Mouse (Mus musculus) forebrain, embryonic 11.5 days (tissue): ENCODE measurements around the gene Limch1. TPM values are rescaled to one million over a fixed set of nuclear protein-coding genes. Genes with fewer than 3 reads are reported as not detected.

Experiments
- ATAC-seq: fragments of 200-750 bp; cut with Nextera tagmentation; replicated peaks from 2 replicates; pipeline ENCODE4 v1.8.0; 2017; ENCODE audit warnings: moderate TSS enrichment; ENCODE audit not compliant: low FRiP score
- DNase-seq: peaks from one replicate; pipeline ENCODE4 v3.0.0-alpha.2; 2017; ENCODE audit warnings: low spot score
- H3K27ac ChIP-seq: fragments of 300-500 bp; sonication (generic); 2 replicates; pipeline ENCODE4 v1.5.1; 2014; ENCODE audit warnings: low read depth, low read length
- H3K27me3 ChIP-seq: fragments of 300-500 bp; sonication (generic); 2 replicates; pipeline ENCODE4 v1.6.1; 2014; ENCODE audit warnings: mild to moderate bottlenecking, low read length, mixed read lengths; ENCODE audit not compliant: control insufficient read depth, insufficient read depth
- H3K36me3 ChIP-seq: fragments of 300-500 bp; sonication (generic); 2 replicates; pipeline ENCODE4 v1.6.1; 2014; ENCODE audit warnings: mild to moderate bottlenecking, low read length, moderate library complexity, mixed read lengths; ENCODE audit not compliant: control insufficient read depth, insufficient read depth
- H3K4me1 ChIP-seq: fragments of 300-500 bp; sonication (generic); replicated peaks from 2 replicates; pipeline ENCODE4 v1.6.1; 2014; ENCODE audit warnings: low read length, mixed read lengths; ENCODE audit not compliant: control insufficient read depth, insufficient read depth
- H3K4me2 ChIP-seq: fragments of 300-500 bp; sonication (generic); 2 replicates; pipeline ENCODE4 v1.6.1; 2014; ENCODE audit warnings: low read depth, mild to moderate bottlenecking, low read length, moderate library complexity, mixed read lengths; ENCODE audit not compliant: severe bottlenecking
- H3K4me3 ChIP-seq: fragments of 300-500 bp; sonication (generic); 2 replicates; pipeline ENCODE4 v1.5.1; 2014; ENCODE audit warnings: low read depth, low read length
- H3K9ac ChIP-seq: fragments of 300-500 bp; sonication (generic); 2 replicates; pipeline ENCODE4 v1.6.1; 2014; ENCODE audit warnings: low read length
- H3K9me3 ChIP-seq: fragments of 300-500 bp; sonication (generic); 2 replicates; pipeline ENCODE4 v1.6.1; 2016; ENCODE audit warnings: low read length, mixed read lengths; ENCODE audit not compliant: control insufficient read depth
- WGBS: fragments of 180-500 bp; shearing (Covaris S2); extraction: QIAGEN DNeasy Blood & Tissue Kit; methylation state at CpG from one replicate; pipeline ENCODE4 v1.1.7; 2014; 5-methylcytosine and 5-hydroxymethylcytosine counted together
- polyA plus RNA-seq: library from polyadenylated mRNA; unstranded; fragments of >200 nt; fragmentation: Nextera tagmentation; extraction: Ambion mirVana; gene quantifications from 2 replicates; pipeline ENCODE4 v1.2.1, GENCODE M21; 2014

Limch1 gene
- polyA plus RNA-seq, 1 experiment from 2014 or later: 41.7 TPM

DNA sequence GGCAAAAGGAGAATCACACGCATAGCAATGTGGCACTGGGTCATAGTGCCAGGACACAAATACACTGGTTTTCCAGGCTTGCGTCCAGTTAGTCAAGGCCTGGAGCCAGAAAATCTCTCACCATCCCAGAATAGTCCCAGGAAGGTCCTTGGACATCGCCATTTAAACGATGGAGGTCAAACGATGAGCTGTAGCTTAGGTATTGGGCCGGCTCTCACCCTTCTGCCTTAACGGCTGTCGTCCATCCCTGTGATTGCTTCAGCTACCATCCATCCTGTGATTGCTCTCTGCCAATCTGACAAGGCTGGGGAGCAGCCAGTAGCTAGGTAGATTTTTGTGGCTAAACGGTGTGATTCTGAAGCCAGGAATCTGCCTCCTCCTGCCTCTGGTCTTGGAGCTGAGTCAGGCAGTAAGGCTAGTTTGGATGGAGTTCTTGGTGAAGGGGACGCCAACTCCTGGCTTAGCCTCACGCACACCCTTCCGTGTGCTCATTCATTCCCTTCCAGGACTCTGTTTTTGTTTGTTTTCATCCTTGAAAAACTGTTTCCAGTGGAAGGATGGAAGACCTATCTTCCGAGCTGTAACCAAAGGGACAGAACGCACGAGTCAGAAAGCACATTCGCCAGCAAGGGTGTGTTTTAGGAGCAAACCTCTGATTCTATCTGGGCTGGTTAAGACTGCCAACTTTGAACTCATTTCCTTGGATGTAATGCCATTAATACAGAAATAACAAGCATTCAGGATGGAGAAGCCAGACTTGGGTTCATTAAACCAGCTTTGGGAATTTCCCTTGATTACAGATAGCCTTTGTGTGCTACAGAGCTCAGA is 265.6 kb downstream of the Limch1 start:
- H3K4me1 ChIP-seq: no peaks in the 10 kb centered on the region
- H3K27ac ChIP-seq: no peak overlapping the region
- 92% methylated on average over 16 of the region's 16 CpGs for WGBS
- H3K4me3 ChIP-seq: no peak overlapping the region
- DNase-seq (no peak), ATAC-seq (no peak)
- H3K4me2 ChIP-seq: no peak overlapping the region
- no peaks in the 10 kb centered on the region for H3K36me3 ChIP-seq
- no peak overlapping the region for H3K9ac ChIP-seq
- no peaks in the 10 kb centered on the region for H3K9me3 ChIP-seq
- no peaks in the 10 kb centered on the region for H3K27me3 ChIP-seq

DNA sequence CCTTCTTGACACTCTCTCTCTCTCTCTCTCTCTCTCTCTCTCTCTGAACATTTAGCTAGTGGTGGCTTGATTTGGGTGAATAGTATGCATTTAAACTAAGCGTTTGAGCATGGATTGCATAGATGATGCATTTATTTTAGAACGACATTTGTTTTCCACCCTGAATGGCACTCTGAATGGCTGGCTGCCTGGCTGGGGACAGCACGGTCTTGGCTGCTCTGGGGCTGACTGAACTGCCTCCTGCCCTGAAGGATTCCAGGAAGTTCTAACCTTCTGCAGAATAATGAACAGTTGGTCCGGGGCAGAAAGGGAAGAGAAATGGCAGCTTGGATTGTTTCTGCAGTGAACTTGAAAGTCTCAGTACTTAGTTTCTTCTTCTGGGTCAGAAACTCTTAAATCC is 266.4 kb downstream of the Limch1 start:
- WGBS: 86% methylated on average over 4 of the region's 4 CpGs

DNA sequence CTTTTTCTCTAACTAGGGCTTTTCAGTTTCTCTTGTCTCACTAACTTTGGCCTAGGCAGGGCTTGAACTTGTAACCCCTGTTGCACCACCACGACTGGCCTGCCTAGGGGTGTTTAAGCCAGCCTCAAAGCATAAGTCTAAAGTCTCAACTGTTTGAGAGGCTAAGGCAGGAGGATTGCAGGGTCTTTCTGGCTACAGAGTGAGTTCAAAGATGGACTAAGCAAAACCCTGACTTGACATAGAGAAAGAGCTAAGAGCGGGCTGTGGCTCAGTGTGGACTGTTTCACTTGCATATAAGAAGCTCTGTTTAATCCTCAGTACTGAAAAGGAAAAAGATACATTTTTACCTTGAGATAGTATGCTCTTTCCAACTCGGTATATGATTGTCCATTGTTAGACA is 268.3 kb downstream of the Limch1 start:
- 80% methylated on average over 3 of the region's 3 CpGs for WGBS
- no peaks in the 10 kb centered on the region for H3K9me3 ChIP-seq
- H3K4me1 ChIP-seq: no peaks in the 10 kb centered on the region
- no peak overlapping the region for H3K27ac ChIP-seq
- no peak overlapping the region for H3K4me3 ChIP-seq
- no peaks in the 10 kb centered on the region for H3K36me3 ChIP-seq
- H3K27me3 ChIP-seq: no peaks in the 10 kb centered on the region
- H3K9ac ChIP-seq: no peak overlapping the region
- H3K4me2 ChIP-seq: no peak overlapping the region
- no peak for DNase-seq
- ATAC-seq: no peak

More for the DNA sequence above, 266.4 kb downstream of the Limch1 start:
- no peak for DNase-seq
- Histone ChIP-seq H3K9me3 (no peaks in the 10 kb centered on the region), H3K4me1 (no peaks in the 10 kb centered on the region), H3K27me3 (no peaks in the 10 kb centered on the region), H3K4me2 (no peak overlapping the region), H3K27ac (no peak overlapping the region), H3K36me3 (no peaks in the 10 kb centered on the region), H3K9ac (no peak overlapping the region), H3K4me3 (no peak overlapping the region)
- ATAC-seq: no peak

DNA sequence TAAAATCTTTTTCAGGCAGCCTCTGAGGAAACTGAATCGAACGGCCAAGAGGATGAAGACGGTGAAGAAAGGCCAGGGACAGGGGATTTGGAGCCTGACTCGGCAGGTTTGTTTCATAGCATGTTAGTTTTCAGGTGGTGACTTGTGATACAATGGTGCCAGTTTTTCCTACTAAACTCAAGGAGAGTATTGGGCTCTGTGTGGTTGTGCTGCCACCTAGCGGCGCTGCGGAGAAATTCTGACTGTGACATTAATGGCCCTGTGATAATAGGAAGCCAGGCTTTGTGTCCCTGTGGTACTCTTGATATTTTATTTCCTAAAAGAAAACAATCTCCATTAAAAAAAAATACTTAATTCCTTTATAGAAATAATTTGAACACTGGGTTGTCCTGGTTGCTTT is 270.8 kb downstream of the Limch1 start:
- Histone ChIP-seq H3K4me2 (no peak overlapping the region), H3K27me3 (no peaks in the 10 kb centered on the region), H3K36me3 (no peaks in the 10 kb centered on the region), H3K4me3 (no peak overlapping the region), H3K9ac (no peak overlapping the region), H3K4me1 (no peaks in the 10 kb centered on the region), H3K27ac (no peak overlapping the region), H3K9me3 (no peaks in the 10 kb centered on the region)
- 15% methylated on average over 7 of the region's 7 CpGs for WGBS
- ATAC-seq: no peak; the same call in 1 of the 2 replicates
- DNase-seq: peak; percentile 89

DNA sequence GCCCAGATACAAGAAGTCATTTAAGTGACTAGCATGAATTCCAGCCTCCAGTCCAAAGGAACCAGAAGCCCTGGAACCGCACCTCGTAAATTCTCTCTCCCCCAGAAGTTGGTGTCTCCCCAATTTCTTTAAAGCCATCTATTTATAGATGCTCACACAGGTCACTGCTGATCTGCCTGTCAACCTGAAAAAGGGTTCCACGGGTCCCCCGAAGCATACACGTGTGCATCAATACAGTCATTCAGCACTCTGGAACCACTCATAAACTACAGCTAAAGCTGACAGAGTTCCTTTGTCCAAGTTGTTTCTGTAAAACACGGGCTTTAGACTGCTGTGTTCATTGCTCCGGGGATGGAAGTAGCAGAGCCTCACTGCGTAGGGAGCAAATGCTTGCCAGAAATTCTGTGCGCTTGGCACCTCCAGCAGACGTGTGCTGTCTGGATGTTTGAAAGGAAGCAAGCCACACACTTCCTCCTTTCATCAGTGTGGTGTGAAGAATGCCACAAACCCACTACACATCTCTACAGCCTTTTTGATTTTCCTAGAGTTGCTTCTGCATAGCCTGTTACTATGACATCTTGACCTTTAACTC is 278.9 kb downstream of the Limch1 start:
- no peak overlapping the region for H3K4me3 ChIP-seq
- H3K36me3 ChIP-seq: no peaks in the 10 kb centered on the region
- no peaks in the 10 kb centered on the region for H3K4me1 ChIP-seq
- H3K9ac ChIP-seq: no peak overlapping the region
- H3K4me2 ChIP-seq: no peak overlapping the region
- no peaks in the 10 kb centered on the region for H3K9me3 ChIP-seq
- DNase-seq: no peak
- H3K27ac ChIP-seq: no peak overlapping the region
- WGBS: 89% methylated on average over 10 of the region's 10 CpGs
- no peaks in the 10 kb centered on the region for H3K27me3 ChIP-seq
- ATAC-seq: no peak

DNA sequence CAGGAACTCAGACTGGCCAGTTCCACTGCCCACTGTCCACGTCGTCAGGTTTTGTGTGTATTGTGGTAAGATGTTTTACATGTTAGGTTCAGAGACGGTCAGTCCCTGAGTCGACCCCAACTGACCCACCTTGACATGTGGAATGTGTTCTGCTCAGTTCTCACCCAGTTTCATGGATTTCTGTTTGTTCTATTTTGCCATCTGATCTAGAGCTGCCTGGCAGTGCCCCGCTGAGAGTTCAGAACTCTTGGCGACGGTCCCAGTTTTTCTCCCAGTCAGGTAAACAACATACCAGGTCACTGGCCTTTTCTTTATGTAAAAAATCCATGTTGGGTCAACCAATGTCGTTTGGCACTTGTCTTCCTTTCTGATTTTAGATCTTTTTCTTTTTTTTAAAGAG is 279.5 kb downstream of the Limch1 start:
- Histone ChIP-seq H3K9ac (no peak overlapping the region), H3K4me1 (no peaks in the 10 kb centered on the region), H3K4me2 (no peak overlapping the region), H3K4me3 (no peak overlapping the region), H3K27ac (no peak overlapping the region), H3K9me3 (no peaks in the 10 kb centered on the region), H3K27me3 (no peaks in the 10 kb centered on the region), H3K36me3 (no peaks in the 10 kb centered on the region)
- whole genome bisulfite sequencing: 86% methylated on average over 8 of the region's 8 CpGs
- ATAC-seq (no peak), DNase-seq (no peak)

DNA sequence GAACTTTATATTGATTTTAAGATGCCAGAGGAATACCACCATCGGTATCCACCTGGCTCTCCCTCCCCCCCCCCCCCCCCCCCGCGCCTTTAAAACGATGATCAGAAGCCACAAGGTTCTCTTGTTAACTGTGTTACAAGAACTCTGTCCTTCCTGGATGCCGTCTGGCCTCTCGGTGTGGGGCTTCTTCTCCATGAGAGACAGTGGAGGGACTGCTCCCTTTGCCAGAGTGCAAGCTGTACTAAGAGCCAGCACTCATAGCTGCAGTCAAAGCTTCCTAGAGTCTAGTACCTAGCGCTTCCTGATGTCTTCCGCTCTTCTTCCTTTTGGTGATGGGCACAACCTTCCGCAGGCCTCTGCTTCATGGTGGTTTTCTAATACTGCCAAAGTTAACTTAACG is 280.0 kb downstream of the Limch1 start:
- H3K27ac ChIP-seq: no peak overlapping the region
- no peaks in the 10 kb centered on the region for H3K36me3 ChIP-seq
- no peaks in the 10 kb centered on the region for H3K27me3 ChIP-seq
- H3K4me1 ChIP-seq: no peaks in the 10 kb centered on the region
- DNase-seq (no peak), ATAC-seq (no peak)
- H3K9ac ChIP-seq: no peak overlapping the region
- no peaks in the 10 kb centered on the region for H3K9me3 ChIP-seq
- H3K4me2 ChIP-seq: no peak overlapping the region
- no peak overlapping the region for H3K4me3 ChIP-seq
- WGBS: 85% methylated on average over 8 of the region's 10 CpGs

DNA sequence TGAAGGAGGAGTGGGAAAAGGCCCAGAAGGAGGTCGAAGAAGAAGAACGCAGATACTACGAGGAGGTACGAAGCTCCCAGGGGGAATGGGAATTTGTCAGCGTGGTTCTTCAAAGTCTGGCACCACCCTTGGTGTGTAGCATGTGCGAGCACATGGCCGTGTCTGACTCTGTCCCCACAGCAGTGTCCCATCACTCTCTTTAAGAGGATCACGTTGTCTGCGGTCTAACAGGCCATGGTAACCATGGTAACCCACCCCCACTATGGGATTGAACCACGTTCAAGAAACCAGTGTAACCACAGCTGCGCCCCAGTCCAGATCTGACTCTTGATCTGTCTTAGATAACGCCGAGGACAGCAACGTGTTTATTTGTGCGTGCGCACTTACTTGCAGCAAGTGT is 283.2 kb downstream of the Limch1 start:
- H3K9me3 ChIP-seq: no peaks in the 10 kb centered on the region
- H3K27ac ChIP-seq: no peak overlapping the region
- WGBS: 83% methylated on average over 16 of the region's 16 CpGs
- H3K4me1 ChIP-seq: no peaks in the 10 kb centered on the region
- no peaks in the 10 kb centered on the region for H3K27me3 ChIP-seq
- H3K4me3 ChIP-seq: no peak overlapping the region
- no peak overlapping the region for H3K4me2 ChIP-seq
- DNase-seq (no peak), ATAC-seq (no peak)
- H3K9ac ChIP-seq: no peak overlapping the region
- H3K36me3 ChIP-seq: no peaks in the 10 kb centered on the region

DNA sequence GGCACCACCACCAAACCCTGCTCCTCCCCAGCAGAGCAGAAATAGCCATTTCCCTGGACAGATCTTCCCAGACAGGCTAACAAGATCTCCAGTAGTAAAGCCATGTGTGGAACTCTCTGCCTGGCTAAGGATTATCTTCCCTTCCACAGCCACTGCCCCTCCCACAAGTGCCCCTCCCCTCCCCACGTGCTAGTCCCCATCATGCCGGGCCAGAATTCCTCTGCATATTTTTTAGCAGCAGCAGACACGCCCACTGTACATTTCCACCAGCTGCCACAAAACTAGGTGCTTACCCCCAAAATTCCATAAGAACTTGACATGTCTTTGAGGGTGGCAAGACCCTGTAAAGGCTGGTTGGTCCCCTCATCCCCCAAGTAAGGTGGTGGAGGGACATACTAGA is 284.3 kb downstream of the Limch1 start:
- Histone ChIP-seq H3K27me3 (no peaks in the 10 kb centered on the region), H3K36me3 (no peaks in the 10 kb centered on the region), H3K4me1 (no peaks in the 10 kb centered on the region), H3K9me3 (no peaks in the 10 kb centered on the region), H3K4me2 (no peak overlapping the region), H3K27ac (no peak overlapping the region), H3K9ac (no peak overlapping the region), H3K4me3 (no peak overlapping the region)
- DNase-seq (no peak), ATAC-seq (no peak)
- 61% methylated on average over 3 of the region's 3 CpGs for WGBS
